Mouse (Mus musculus) heart, postnatal 0 days (tissue): ENCODE results near the gene Tmem144.

ENCODE experiments used
- CTCF ChIP-seq: IDR thresholded peaks from 2 replicates; pipeline ENCODE4 v1.5.1; 2016; ENCODE audit warnings: antibody characterized with exemption, control low read depth, low read depth
- EP300 ChIP-seq: IDR thresholded peaks from 2 replicates; pipeline ENCODE4 v1.6.1; 2016; ENCODE audit warnings: antibody characterized with exemption, low read depth

DNA sequence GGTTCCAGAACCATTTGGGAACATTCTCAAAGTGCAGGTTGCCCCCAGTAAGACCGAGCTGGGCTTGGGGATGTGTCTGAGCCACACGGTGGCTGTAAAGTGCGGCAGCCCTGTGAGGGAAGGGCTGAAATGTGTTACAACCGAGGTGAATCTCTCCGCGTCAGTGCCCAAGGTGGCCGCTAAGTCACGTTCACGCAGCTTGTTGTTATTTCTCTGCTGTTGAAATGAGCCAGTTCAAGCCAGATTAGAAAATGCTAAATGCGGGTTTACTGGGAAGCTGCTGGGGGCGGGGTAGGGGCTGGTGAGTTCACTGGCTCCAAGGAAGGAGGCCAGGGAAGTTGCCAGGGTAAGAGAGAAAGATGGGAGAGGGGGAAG is 68.2 kb downstream of the Tmem144 start:
- no peak for TF ChIP-seq CTCF
- TF ChIP-seq EP300, result no peak
